Mouse (Mus musculus) v-Abl transformed pro-B cells (cell line): ENCODE data around the gene Zdhhc9.

ENCODE experiments used
- in situ Hi-C, 2 experiments: fragments of 400-800 bp; cut with MboI; formaldehyde crosslinking; loops; one replicate each; pipeline ENCODE4 v1.15.1; 2025; ENCODE audit not compliant: unreplicated experiment in 2 of 2

The Zdhhc9 gene

GRCm38 (mm10) chrX:48138539-48139275 lies 70.0 kb downstream of the Zdhhc9 start:
- in situ Hi-C loops = loop anchor here in 1 of 2 experiments (25.0 kb wide), 1 partner anchor 749 kb away; the partner anchor contains the start of gene Gm595

GRCm38 (mm10) chrX:48138011-48138410 lies 70.7 kb downstream of the Zdhhc9 start:
- in situ Hi-C loops = loop anchor here in 1 of 2 experiments (25.0 kb wide), 1 partner anchor 749 kb away; the partner anchor contains the start of gene Gm595

GRCm38 (mm10) chrX:48136935-48137334 lies 71.7 kb downstream of the Zdhhc9 start:
- in situ Hi-C loops = loop anchor here in 1 of 2 experiments (25.0 kb wide), 1 partner anchor 750 kb away; the partner anchor contains the start of gene Gm595

- in situ Hi-C loops = loop anchor here in 1 of 2 experiments (25.0 kb wide), 1 partner anchor 758 kb away; the partner anchor contains the start of gene Gm595
These were observed 79.5 kb downstream of the Zdhhc9 start for GRCm38 (mm10) chrX:48129167-48129566.

- in situ Hi-C loops = loop anchor here in 1 of 2 experiments (25.0 kb wide), 1 partner anchor 760 kb away; the partner anchor contains the start of gene Gm595
These were observed 81.0 kb downstream of the Zdhhc9 start for GRCm38 (mm10) chrX:48127502-48128218.

DNA sequence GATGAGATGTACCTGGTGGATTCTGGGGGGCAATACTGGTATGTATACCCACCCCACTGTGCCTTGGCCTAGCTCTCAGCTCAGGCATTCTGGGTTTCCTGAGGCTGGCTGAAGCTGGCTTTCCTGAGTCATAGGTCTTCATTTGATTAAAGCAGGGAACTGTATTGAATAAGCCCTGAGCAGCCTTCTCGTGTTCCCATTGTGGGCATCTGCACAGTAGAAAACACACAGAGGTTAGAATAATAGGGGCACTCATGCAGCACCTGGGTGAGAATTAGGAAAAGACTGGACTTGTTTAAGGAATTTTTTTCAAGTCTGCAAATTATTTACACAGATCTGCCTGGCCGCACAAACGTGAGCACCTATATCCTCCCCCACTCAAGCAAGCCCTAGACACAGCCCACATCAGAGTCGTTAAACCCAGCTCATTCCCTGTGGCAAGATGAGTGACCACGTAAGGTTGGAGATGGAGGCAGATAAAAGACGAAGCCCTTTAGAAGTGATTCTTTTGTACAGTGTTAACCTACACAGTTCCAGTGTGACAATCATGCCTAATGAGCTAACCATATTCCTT lies 81.7 kb downstream of the Zdhhc9 start:
- in situ Hi-C loops = loop anchor here in 1 of 2 experiments (25.0 kb wide), 1 partner anchor 760 kb away; the partner anchor contains the start of gene Gm595

DNA sequence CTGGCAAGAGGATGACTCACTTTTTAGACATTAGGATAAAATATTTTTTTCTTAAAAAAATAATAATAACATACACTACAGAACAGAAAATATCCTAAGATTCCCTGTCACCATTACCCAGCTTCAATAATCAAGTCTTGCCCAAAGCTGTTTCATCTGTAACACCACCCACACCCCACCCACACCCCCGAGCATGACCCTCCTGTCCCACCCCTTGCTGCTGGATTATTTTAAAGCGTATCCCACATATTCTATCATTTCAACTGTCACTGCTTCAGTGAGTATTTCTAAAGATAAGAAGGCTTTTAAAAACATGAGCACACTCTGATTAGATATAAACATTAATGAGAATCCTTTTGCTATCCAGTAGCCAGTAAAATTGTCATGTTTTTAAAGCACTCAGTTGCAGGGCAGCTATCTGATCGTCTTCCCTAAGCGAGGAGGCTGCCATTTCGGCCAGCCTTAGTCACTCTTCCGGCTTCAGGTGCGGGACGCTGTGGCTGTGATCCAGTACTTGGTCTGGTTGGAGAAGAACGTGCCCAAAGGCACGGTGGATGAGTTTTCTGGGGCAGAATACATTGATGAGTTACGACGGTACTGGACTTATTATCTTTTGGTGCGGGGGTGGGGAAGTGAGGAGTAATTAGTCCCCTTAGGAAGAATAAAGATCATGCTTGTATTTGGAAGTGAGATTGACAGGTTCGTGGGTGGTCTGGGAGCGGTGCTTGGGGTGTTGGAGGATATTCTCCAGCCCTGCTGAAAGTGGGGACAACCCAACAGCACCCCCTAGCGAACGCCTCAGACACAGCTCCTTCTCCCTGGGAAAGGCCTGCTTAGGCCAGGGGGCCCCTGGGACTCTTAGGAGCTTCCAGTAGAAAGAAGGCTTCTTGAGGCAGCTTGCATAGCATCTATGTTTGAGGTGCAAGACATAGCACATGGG lies 84.3 kb downstream of the Zdhhc9 start:
- in situ Hi-C loops = loop anchor here (25.0 kb wide), 2 partner anchors 88 to 763 kb away; partner anchors contain the start of genes Gm595 (in 1 of the 2) and Zdhhc9 (in 1 of the 2)
